Mouse (Mus musculus) megakaryocyte, embryonic 14.5 days (primary cell): ENCODE results near the gene Ech1.

Experiments
- FLI1 ChIP-seq: IDR thresholded peaks from 2 replicates; pipeline ENCODE4 v1.6.1; 2012; ENCODE audit warnings: low read length, inconsistent platforms, mixed read lengths
- GATA1 ChIP-seq: IDR thresholded peaks from 3 replicates; pipeline ENCODE4 v1.6.1; 2012; ENCODE audit warnings: mixed read lengths, low read length, inconsistent platforms, borderline replicate concordance

GRCm38 (mm10) chr7:28849700-28850236 is 24.8 kb downstream of the Ech1 start:
- no peak for TF ChIP-seq GATA1
- no peak for TF ChIP-seq FLI1
